Mouse (Mus musculus): Measurements from ENCODE around the gene Gm49450. TPM values are rescaled to one million over a fixed set of nuclear protein-coding genes. Genes with fewer than 3 reads are reported as not detected.
"Not testable (repeated sequence)": the region's sequence is repeated elsewhere in the genome, so short reads cannot be mapped to it uniquely, and the experiment has no call there.

Gm49450 gene
- polyA plus RNA-seq, 1 experiment from 2014 or later: not detected

GRCm38 (mm10) chr15:98927566-98927965 is 25.8 kb downstream of the Gm49450 start:
- WGBS: 85% methylated on average over 5 of the region's 5 CpGs
- H3K4me1 ChIP-seq (replicated peaks): peaks cover 10% of the 10 kb centered on the region
- H3K36me3 ChIP-seq: peaks cover 15% of the 10 kb centered on the region
- no peak overlapping the region for H3K4me3 ChIP-seq
- H3K27me3 ChIP-seq: no peaks in the 10 kb centered on the region
- no peak overlapping the region for H3K9ac ChIP-seq
- ATAC-seq (ENCODE audit: low FRiP score): no peak
- H3K9me3 ChIP-seq: no peaks in the 10 kb centered on the region
- no peak overlapping the region for H3K27ac ChIP-seq
- H3K4me2 ChIP-seq: no peak overlapping the region

- H3K4me1 ChIP-seq (replicated peaks): peaks cover 2% of the 10 kb centered on the region
- H3K27me3 ChIP-seq: no peaks in the 10 kb centered on the region
- peaks cover 3% of the 10 kb centered on the region; the same call in 1 of the 2 replicates for H3K36me3 ChIP-seq
- no peak overlapping the region for H3K27ac ChIP-seq
- no peak for ATAC-seq (ENCODE audit: low FRiP score)
- no peak overlapping the region for H3K4me2 ChIP-seq
- H3K9me3 ChIP-seq: no peaks in the 10 kb centered on the region
- 86% methylated on average over 3 of the region's 3 CpGs for WGBS
- no peak overlapping the region for H3K4me3 ChIP-seq
- H3K9ac ChIP-seq: no peak overlapping the region
Measured at GRCm38 (mm10) chr15:98924682-98925081, 28.7 kb downstream of the Gm49450 start.

- no peaks in the 10 kb centered on the region for H3K27me3 ChIP-seq
- no peak overlapping the region for H3K4me2 ChIP-seq
- no peaks in the 10 kb centered on the region for H3K9me3 ChIP-seq
- 78% methylated on average over 2 of the region's 2 CpGs for WGBS
- ATAC-seq (ENCODE audit: low FRiP score): no peak
- H3K4me1 ChIP-seq (replicated peaks): peaks cover 8% of the 10 kb centered on the region
- H3K36me3 ChIP-seq: peaks cover 3% of the 10 kb centered on the region; the same call in 1 of the 2 replicates
- H3K9ac ChIP-seq: no peak overlapping the region
- H3K27ac ChIP-seq: no peak overlapping the region
- no peak overlapping the region for H3K4me3 ChIP-seq
Measured at GRCm38 (mm10) chr15:98923031-98923537, 30.3 kb downstream of the Gm49450 start.

GRCm38 (mm10) chr15:98922581-98922980 is 30.8 kb downstream of the Gm49450 start:
- H3K36me3 ChIP-seq: peaks cover 3% of the 10 kb centered on the region; the same call in 1 of the 2 replicates
- no peaks in the 10 kb centered on the region for H3K27me3 ChIP-seq
- H3K4me3 ChIP-seq: no peak overlapping the region
- peaks cover 8% of the 10 kb centered on the region for H3K4me1 ChIP-seq (replicated peaks)
- no peak overlapping the region for H3K27ac ChIP-seq
- no peak overlapping the region for H3K4me2 ChIP-seq
- ATAC-seq (ENCODE audit: low FRiP score): no peak
- no peak overlapping the region for H3K9ac ChIP-seq
- no peaks in the 10 kb centered on the region for H3K9me3 ChIP-seq
- 61% methylated on average over 3 of the region's 3 CpGs for WGBS

GRCm38 (mm10) chr15:98921510-98921909 is 31.8 kb downstream of the Gm49450 start:
- Histone ChIP-seq H3K9ac (no peak overlapping the region), H3K36me3 (peaks cover 3% of the 10 kb centered on the region; the same call in 1 of the 2 replicates), H3K4me3 (no peak overlapping the region), H3K27me3 (no peaks in the 10 kb centered on the region), H3K9me3 (no peaks in the 10 kb centered on the region), H3K27ac (no peak overlapping the region), H3K4me1 (replicated peaks) (peaks cover 15% of the 10 kb centered on the region), H3K4me2 (no peak overlapping the region)
- ATAC-seq (ENCODE audit: low FRiP score): no peak
- 84% methylated on average over 5 of the region's 5 CpGs for WGBS

GRCm38 (mm10) chr15:98918499-98918895 is 34.9 kb downstream of the Gm49450 start:
- Histone ChIP-seq H3K27ac (peak overlapping the region; percentile 97), H3K4me1 (replicated peaks) (peaks cover 33% of the 10 kb centered on the region), H3K36me3 (peaks cover 14% of the 10 kb centered on the region), H3K4me2 (peak overlapping the region; percentile 53), H3K4me3 (peak overlapping the region; percentile 84), H3K9ac (peak overlapping the region; percentile 64)
- not testable (repeated sequence) for ATAC-seq (ENCODE audit: low FRiP score); H3K9me3 ChIP-seq; H3K27me3 ChIP-seq
- WGBS: 32% methylated on average over 8 of the region's 8 CpGs

DNA sequence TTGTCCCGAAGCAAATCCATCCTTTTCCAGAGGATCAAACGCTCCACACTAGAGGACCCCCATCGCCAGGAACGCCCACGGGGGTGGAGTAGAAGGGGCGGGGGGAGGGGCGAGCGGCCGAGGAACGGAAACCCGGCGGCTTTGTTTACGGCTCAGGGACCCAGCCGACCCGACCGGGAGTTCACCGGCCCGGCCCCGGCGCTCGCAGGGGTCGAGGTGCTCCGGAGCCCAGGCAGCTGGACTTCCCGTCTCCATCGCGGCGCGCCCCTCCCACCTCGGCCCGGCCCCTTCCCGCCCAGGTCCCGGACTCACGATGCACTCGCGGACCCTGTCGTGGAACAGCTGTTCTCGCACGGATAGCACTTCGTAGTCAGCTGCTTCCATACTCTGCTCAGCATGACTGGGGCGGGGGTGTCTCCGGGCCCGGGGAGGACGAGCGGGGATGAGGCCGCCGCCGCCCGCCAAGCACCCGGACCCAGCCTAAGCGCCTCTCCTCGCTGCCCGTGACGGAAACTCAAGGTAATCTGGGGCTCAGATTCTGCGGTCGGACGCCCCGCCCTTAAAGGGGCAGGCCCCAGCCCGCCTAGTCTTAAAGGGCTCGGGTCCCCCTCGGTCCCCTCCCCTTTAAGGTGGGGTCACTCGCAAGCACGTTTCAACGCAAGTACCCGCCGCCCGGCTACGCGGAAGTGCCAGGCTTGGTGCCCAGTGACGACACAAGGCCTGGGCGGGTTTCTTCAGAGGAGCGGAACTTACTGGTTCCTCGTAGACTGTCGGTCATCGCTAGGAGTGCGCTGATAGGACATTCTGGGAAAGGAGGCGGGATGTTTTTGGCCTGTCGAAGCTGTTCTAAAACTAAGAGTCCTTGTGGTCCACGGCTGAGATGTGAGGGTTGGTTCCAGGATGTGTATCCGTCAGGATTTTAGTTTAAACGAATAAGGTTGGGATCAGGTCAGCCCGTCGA is 35.5 kb downstream of the Gm49450 start, which contains the start of gene Lmbr1l:
TSS of gene Lmbr1l (minus strand) at position 694 of the 961 bp plus-strand sequence.
- H3K36me3 ChIP-seq: peaks cover 21% of the 10 kb centered on the region
- H3K4me1 ChIP-seq (replicated peaks): peaks cover 33% of the 10 kb centered on the region
- WGBS: under 1% methylated on average over 82 of the region's 82 CpGs
- H3K9ac ChIP-seq: peak within 1 kb of the TSS; percentile 93
- H3K27ac ChIP-seq: peak within 1 kb of the TSS; percentile 97
- peak; percentile 98 for ATAC-seq (ENCODE audit: low FRiP score)
- no peaks in the 10 kb centered on the region for H3K27me3 ChIP-seq
- H3K4me2 ChIP-seq: peak within 1 kb of the TSS; percentile 73
- H3K9me3 ChIP-seq: no peaks in the 10 kb centered on the region
- H3K4me3 ChIP-seq: peak within 1 kb of the TSS; percentile 84

DNA sequence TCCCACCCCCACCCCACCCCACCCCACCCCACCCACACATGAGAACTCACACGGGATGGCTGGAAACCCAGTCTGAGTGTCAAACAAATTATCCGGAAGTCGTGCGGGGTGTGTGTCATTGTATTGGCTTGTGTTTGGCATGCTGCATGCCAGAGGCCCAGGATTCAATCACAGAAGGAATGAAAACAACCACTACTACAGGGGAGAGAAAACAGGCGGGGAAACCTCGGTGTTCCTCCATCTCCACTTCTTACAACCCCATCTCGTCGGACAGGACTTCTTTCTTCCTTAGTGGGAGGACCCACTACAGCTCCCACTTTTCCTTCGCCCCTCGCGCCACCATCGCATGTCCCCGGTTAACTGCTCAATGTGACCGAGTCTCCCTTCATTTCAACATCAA is 36.3 kb downstream of the Gm49450 start:
- H3K27me3 ChIP-seq: no peaks in the 10 kb centered on the region
- no peaks in the 10 kb centered on the region for H3K9me3 ChIP-seq
- H3K4me3 ChIP-seq: peak overlapping the region; percentile 84
- peak overlapping the region; percentile 73 for H3K4me2 ChIP-seq
- H3K9ac ChIP-seq: peak overlapping the region; percentile 93
- peak overlapping the region; percentile 97 for H3K27ac ChIP-seq
- no peak for ATAC-seq (ENCODE audit: low FRiP score)
- H3K36me3 ChIP-seq: peaks cover 25% of the 10 kb centered on the region
- peaks cover 33% of the 10 kb centered on the region for H3K4me1 ChIP-seq (replicated peaks)
- WGBS: 0% methylated on average over 14 of the region's 14 CpGs

GRCm38 (mm10) chr15:98916016-98916415 is 37.3 kb downstream of the Gm49450 start:
- 91% methylated on average over 4 of the region's 4 CpGs for WGBS
- ATAC-seq (ENCODE audit: low FRiP score): no peak
- no peak overlapping the region for H3K27ac ChIP-seq
- H3K9ac ChIP-seq: peak overlapping the region; percentile 93
- peak overlapping the region; percentile 73 for H3K4me2 ChIP-seq
- no peaks in the 10 kb centered on the region for H3K27me3 ChIP-seq
- H3K9me3 ChIP-seq: no peaks in the 10 kb centered on the region
- peak overlapping the region; percentile 84 for H3K4me3 ChIP-seq
- peaks cover 36% of the 10 kb centered on the region for H3K36me3 ChIP-seq
- H3K4me1 ChIP-seq (replicated peaks): peaks cover 33% of the 10 kb centered on the region

DNA sequence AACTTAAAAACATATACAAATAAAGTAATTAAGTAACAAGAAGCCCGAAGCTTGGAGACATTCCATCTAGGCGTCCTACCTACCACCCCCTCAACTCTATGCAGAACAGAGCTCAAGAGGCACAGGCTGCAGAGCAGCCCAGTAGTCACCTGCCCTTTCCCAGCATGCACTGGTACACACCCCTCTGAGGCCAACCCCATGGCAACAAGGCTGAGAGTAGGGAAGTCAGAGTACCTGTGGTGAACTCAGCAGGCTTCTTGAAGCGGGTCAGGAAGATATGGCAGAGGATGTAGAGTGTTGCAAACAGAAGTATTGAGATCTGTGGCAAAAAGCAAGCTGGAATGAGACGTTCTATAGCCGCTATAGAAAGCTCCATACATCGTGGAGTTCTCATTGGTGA is 38.4 kb downstream of the Gm49450 start:
- H3K27ac ChIP-seq: no peak overlapping the region
- H3K4me1 ChIP-seq (replicated peaks): peaks cover 33% of the 10 kb centered on the region
- H3K9ac ChIP-seq: no peak overlapping the region
- no peaks in the 10 kb centered on the region for H3K27me3 ChIP-seq
- H3K9me3 ChIP-seq: no peaks in the 10 kb centered on the region
- H3K36me3 ChIP-seq: peaks cover 47% of the 10 kb centered on the region
- no peak overlapping the region for H3K4me2 ChIP-seq
- no peak overlapping the region for H3K4me3 ChIP-seq
- 96% methylated on average over 6 of the region's 6 CpGs for WGBS
- no peak for ATAC-seq (ENCODE audit: low FRiP score)

- WGBS: 30% methylated on average over 10 of the region's 10 CpGs
- Histone ChIP-seq H3K27ac (no peak overlapping the region), H3K4me2 (no peak overlapping the region), H3K9me3 (no peaks in the 10 kb centered on the region), H3K4me3 (no peak overlapping the region), H3K36me3 (peaks cover 72% of the 10 kb centered on the region), H3K4me1 (replicated peaks) (no peaks in the 10 kb centered on the region), H3K27me3 (peaks cover 16% of the 10 kb centered on the region), H3K9ac (0 out of 2 replicates have a peak overlapping the region, but pooled peaks have one; percentile 39)
- ATAC-seq (ENCODE audit: low FRiP score): no peak; the same call in 1 of the 2 replicates
Measured at GRCm38 (mm10) chr15:98904692-98905091, 48.7 kb downstream of the Gm49450 start.

GRCm38 (mm10) chr15:98902600-98902999 is 50.8 kb downstream of the Gm49450 start:
- H3K4me3 ChIP-seq: no peak overlapping the region
- H3K27me3 ChIP-seq: peaks cover 37% of the 10 kb centered on the region
- no peak overlapping the region for H3K4me2 ChIP-seq
- H3K4me1 ChIP-seq (replicated peaks): peaks cover 11% of the 10 kb centered on the region
- peaks cover 51% of the 10 kb centered on the region for H3K36me3 ChIP-seq
- ATAC-seq (ENCODE audit: low FRiP score): no peak
- 94% methylated on average over 2 of the region's 2 CpGs for WGBS
- H3K27ac ChIP-seq: no peak overlapping the region
- no peak overlapping the region for H3K9ac ChIP-seq
- no peaks in the 10 kb centered on the region for H3K9me3 ChIP-seq
